In the genomic region with DNA sequence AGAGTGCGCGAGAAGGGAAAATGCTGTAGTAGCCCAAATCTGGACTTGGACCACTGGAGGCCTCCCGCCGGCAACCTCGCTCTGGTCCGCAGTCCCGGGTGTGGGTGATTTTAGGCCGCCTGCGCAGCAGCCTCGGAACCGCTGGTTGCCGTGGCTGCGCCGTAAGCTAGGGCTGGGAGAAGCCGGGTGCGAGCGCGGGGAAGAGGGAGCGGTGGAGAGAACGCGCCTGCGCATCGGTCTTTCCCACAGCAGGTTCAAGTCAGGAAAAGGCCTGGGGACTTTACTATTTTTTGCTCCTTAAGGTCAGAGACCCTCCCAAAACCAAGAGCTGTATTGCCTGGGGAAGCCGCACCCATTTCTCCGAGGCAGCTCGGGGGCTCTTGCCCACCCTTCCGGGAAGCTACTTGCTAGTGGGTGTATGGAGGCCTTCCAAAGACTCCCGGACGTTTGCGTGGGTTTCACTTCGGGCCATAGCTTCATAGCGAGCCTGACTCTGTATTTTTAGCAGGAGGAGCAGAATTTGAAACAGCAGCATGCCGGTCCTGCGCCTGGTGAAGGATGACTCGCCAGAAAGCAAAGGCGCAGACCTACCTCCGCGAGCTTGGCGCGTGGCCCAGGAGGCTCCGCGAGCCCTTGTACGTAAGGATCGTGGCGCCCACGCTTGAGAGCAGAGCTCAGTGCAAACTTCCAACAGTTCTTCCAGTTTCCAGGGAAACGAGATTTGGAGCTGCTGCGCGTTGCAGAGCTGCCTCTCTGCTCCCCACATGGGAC, we compare ENCODE assay signal across 8 mouse cellular contexts. TPM values are rescaled to one million over a fixed set of nuclear protein-coding genes. Genes with fewer than 3 reads are reported as not detected.
DNase-seq lines count a peak whose midpoint lies in the region; ATAC-seq and TF ChIP-seq lines count a peak whose summit lies in the region.

No protein-coding gene starts in this region.

- peak overlapping the region; percentile 96 for H3K4me2 ChIP-seq in embryonic facial prominence, embryonic 13.5 days
- H3K4me2 ChIP-seq in heart, embryonic 15.5 days, result peak overlapping the region; percentile 99
- H3K4me2 ChIP-seq in liver, embryonic 14.5 days (ENCODE audit: low read depth), result peak overlapping the region; percentile 44
- H3K4me2 ChIP-seq in neural tube, embryonic 11.5 days (ENCODE audit: low read depth), result peak overlapping the region; percentile 44

- H3K36me3 ChIP-seq in embryonic facial prominence, embryonic 13.5 days, result no peaks in the 10 kb centered on the region
- no peaks in the 10 kb centered on the region for H3K36me3 ChIP-seq in heart, embryonic 15.5 days
- no peaks in the 10 kb centered on the region for H3K36me3 ChIP-seq in liver, embryonic 14.5 days (replicated peaks; ENCODE audit: control insufficient read depth, insufficient read depth, low read depth)
- no peaks in the 10 kb centered on the region for H3K36me3 ChIP-seq in neural tube, embryonic 11.5 days (ENCODE audit: control insufficient read depth, insufficient read depth, low read length)

- H3K4me3 ChIP-seq in embryonic facial prominence, embryonic 13.5 days, result peak overlapping the region; percentile 56
- peak overlapping the region; percentile 60 for H3K4me3 ChIP-seq in heart, embryonic 15.5 days
- H3K4me3 ChIP-seq in liver, embryonic 14.5 days (ENCODE audit: insufficient read depth in 1 of 2, low read depth in 2 of 2, low read length in 2 of 2), result peak overlapping the region; percentile 18 to 25
- peak overlapping the region; percentile 26 for H3K4me3 ChIP-seq in neural tube, embryonic 11.5 days (ENCODE audit: low read depth, low read length)

- TF ChIP-seq EP300 in liver, embryonic 14.5 days (IDR thresholded peaks at IDR 0.05; ENCODE audit: low read depth), result no peak

- peaks cover 30% of the 10 kb centered on the region for H3K4me1 ChIP-seq in embryonic facial prominence, embryonic 13.5 days
- H3K4me1 ChIP-seq in heart, embryonic 15.5 days (replicated peaks), result peaks cover 35% of the 10 kb centered on the region
- no peaks in the 10 kb centered on the region for H3K4me1 ChIP-seq in liver, embryonic 14.5 days (replicated peaks; ENCODE audit: control insufficient read depth in 2 of 2, insufficient read depth in 2 of 2, low read length in 1 of 2)
- H3K4me1 ChIP-seq in neural tube, embryonic 11.5 days (ENCODE audit: control insufficient read depth, insufficient read depth, low read length), result peaks cover 17% of the 10 kb centered on the region

- H3K9me3 ChIP-seq in embryonic facial prominence, embryonic 13.5 days, result no peaks in the 10 kb centered on the region
- H3K9me3 ChIP-seq in heart, embryonic 15.5 days (replicated peaks), result no peaks in the 10 kb centered on the region
- H3K9me3 ChIP-seq in liver, embryonic 14.5 days (ENCODE audit: control insufficient read depth, low read length), result no peaks in the 10 kb centered on the region
- no peaks in the 10 kb centered on the region for H3K9me3 ChIP-seq in neural tube, embryonic 11.5 days (ENCODE audit: control insufficient read depth, low read length)

- under 1% methylated on average over 49 of the region's 49 CpGs for WGBS in embryonic facial prominence, embryonic 13.5 days
- under 1% methylated on average over 49 of the region's 49 CpGs for WGBS in heart, embryonic 15.5 days
- under 1% methylated on average over 49 of the region's 49 CpGs for WGBS in liver, embryonic 14.5 days (ENCODE audit: insufficient replicate concordance)
- under 1% methylated on average over 49 of the region's 49 CpGs for WGBS in neural tube, embryonic 11.5 days

- no peak overlapping the region for H3K9ac ChIP-seq in embryonic facial prominence, embryonic 13.5 days
- H3K9ac ChIP-seq in heart, embryonic 15.5 days, result 0 out of 2 replicates have a peak overlapping the region, but pooled peaks have one; percentile 1
- H3K9ac ChIP-seq in liver, embryonic 14.5 days (replicated peaks), result no peak overlapping the region
- H3K9ac ChIP-seq in neural tube, embryonic 11.5 days (ENCODE audit: low read length), result no peak overlapping the region

- peak; percentile 73 for DNase-seq in 416B (ENCODE audit: low read depth)
- peak; percentile 62 for DNase-seq in adrenal gland, postnatal 14 days
- peak; percentile 40 to 53 for DNase-seq in kidney, postnatal 4 days
- no peak for DNase-seq in liver, embryonic 14.5 days (ENCODE audit: low read depth in 3 of 3, low spot score in 3 of 3)
- peak; percentile 46 for DNase-seq in neural tube, embryonic 11.5 days (ENCODE audit: low spot score)

- TF ChIP-seq CTCF in liver, embryonic 14.5 days (IDR thresholded peaks at IDR 0.05; ENCODE audit: low read depth), result no peak

- H3K27me3 ChIP-seq in embryonic facial prominence, embryonic 13.5 days, result peaks cover 97% of the 10 kb centered on the region
- peaks cover 94% of the 10 kb centered on the region for H3K27me3 ChIP-seq in heart, embryonic 15.5 days
- H3K27me3 ChIP-seq in liver, embryonic 14.5 days (ENCODE audit: control insufficient read depth, insufficient read depth, low read length), result peaks cover 82% of the 10 kb centered on the region
- H3K27me3 ChIP-seq in neural tube, embryonic 11.5 days (ENCODE audit: control insufficient read depth, insufficient read depth, low read length), result peaks cover 74% of the 10 kb centered on the region

- no peak overlapping the region for H3K27ac ChIP-seq in embryonic facial prominence, embryonic 13.5 days
- H3K27ac ChIP-seq in heart, embryonic 15.5 days, result no peak overlapping the region
- no peak overlapping the region for H3K27ac ChIP-seq in liver, embryonic 14.5 days
- no peak overlapping the region for H3K27ac ChIP-seq in neural tube, embryonic 11.5 days (ENCODE audit: low read depth, low read length)

- no peak for ATAC-seq in embryonic facial prominence, embryonic 13.5 days (ENCODE audit: insufficient number of reproducible peaks, insufficient read depth, low FRiP score, low TSS enrichment, low read depth)
- no peak for ATAC-seq in heart, embryonic 15.5 days (replicated peaks; ENCODE audit: insufficient number of reproducible peaks, insufficient read depth, low FRiP score, low read depth)
- no peak for ATAC-seq in liver, embryonic 14.5 days (ENCODE audit: insufficient read depth)
- ATAC-seq in neural tube, embryonic 11.5 days (ENCODE audit: insufficient read depth, low FRiP score, low TSS enrichment), result no peak
- ATAC-seq in monocyte, adult 5-6 weeks (replicated peaks; ENCODE audit: insufficient number of reproducible peaks, low FRiP score, low TSS enrichment, poor library complexity, severe bottlenecking), result no peak

RNA-seq across cellular contexts. Expression of gene Gm42517, which starts 1.3 kb away (rescaled TPM):
- total RNA-seq in adrenal gland, postnatal 14 days (2021), result 0.19 and 0.37 TPM in 2 replicates
- 0.11 TPM in 1 of 2 replicates, not detected in the other for polyA plus RNA-seq in embryonic facial prominence, embryonic 13.5 days (2015; fragmentation: Nextera tagmentation; extraction: Ambion mirVana)
- not detected in 2 replicates for polyA plus RNA-seq in heart, embryonic 15.5 days (2015; fragmentation: Nextera tagmentation; extraction: Ambion mirVana)
- 0.19 and 0.20 TPM in 2 replicates for polyA plus RNA-seq in liver, embryonic 14.5 days (2012; rRNA removed)
- 0.10 TPM in 1 of 2 replicates, not detected in the other for polyA plus RNA-seq in liver, embryonic 14.5 days (2014; fragmentation: Nextera tagmentation; extraction: Ambion mirVana)
- polyA plus RNA-seq in neural tube, embryonic 11.5 days (2014; fragmentation: Nextera tagmentation; extraction: Ambion mirVana), result 0.26 and 0.28 TPM in 2 replicates
- not detected in 3 replicates for total RNA-seq in monocyte, adult 5-6 weeks (2017)

RNA-seq across cellular contexts. Expression of gene Pde6b, which starts 19.2 kb away (rescaled TPM):
- total RNA-seq in adrenal gland, postnatal 14 days (2021), result not detected in 2 replicates
- 0.36 and 0.62 TPM in 2 replicates for polyA plus RNA-seq in embryonic facial prominence, embryonic 13.5 days (2015; fragmentation: Nextera tagmentation; extraction: Ambion mirVana)
- polyA plus RNA-seq in heart, embryonic 15.5 days (2015; fragmentation: Nextera tagmentation; extraction: Ambion mirVana), result 0.19 and 0.20 TPM in 2 replicates
- polyA plus RNA-seq in liver, embryonic 14.5 days (2012; rRNA removed), result not detected in 2 replicates
- 0.09 TPM in 1 of 2 replicates, not detected in the other for polyA plus RNA-seq in liver, embryonic 14.5 days (2014; fragmentation: Nextera tagmentation; extraction: Ambion mirVana)
- polyA plus RNA-seq in neural tube, embryonic 11.5 days (2014; fragmentation: Nextera tagmentation; extraction: Ambion mirVana), result 0.19 and 0.26 TPM in 2 replicates
- total RNA-seq in monocyte, adult 5-6 weeks (2017), result 1.3 TPM in 1 of 3 replicates, not detected in the others

RNA-seq across cellular contexts. Expression of gene Pigg, which starts 56.6 kb away (rescaled TPM):
- 8.7 and 9.7 TPM in 2 replicates for total RNA-seq in adrenal gland, postnatal 14 days (2021)
- polyA plus RNA-seq in embryonic facial prominence, embryonic 13.5 days (2015; fragmentation: Nextera tagmentation; extraction: Ambion mirVana), result 5.0 and 5.4 TPM in 2 replicates
- 5.3 and 5.7 TPM in 2 replicates for polyA plus RNA-seq in heart, embryonic 15.5 days (2015; fragmentation: Nextera tagmentation; extraction: Ambion mirVana)
- 2.3 and 2.6 TPM in 2 replicates for polyA plus RNA-seq in liver, embryonic 14.5 days (2012; rRNA removed)
- polyA plus RNA-seq in liver, embryonic 14.5 days (2014; fragmentation: Nextera tagmentation; extraction: Ambion mirVana), result 1.1 and 1.2 TPM in 2 replicates
- 2.5 and 3.6 TPM in 2 replicates for polyA plus RNA-seq in neural tube, embryonic 11.5 days (2014; fragmentation: Nextera tagmentation; extraction: Ambion mirVana)
- 3.9 to 6.4 TPM (median 5.5 TPM) in 3 replicates for total RNA-seq in monocyte, adult 5-6 weeks (2017)

Comparison
In these comparisons a context has a peak if more than half of its experiments do, and no peak if none do; other contexts are left out.
1. DNase-seq: peak in 416B (single experiment), adrenal gland, postnatal 14 days (single experiment), kidney, postnatal 4 days (2 of 2) and neural tube, embryonic 11.5 days (single experiment); none in liver, embryonic 14.5 days (0 of 3).
2. H3K4me2 ChIP-seq: peak in every context shown above with its lines; median percentile 99 in heart, embryonic 15.5 days; 96 in embryonic facial prominence, embryonic 13.5 days; 44 in liver, embryonic 14.5 days; 44 in neural tube, embryonic 11.5 days.
3. Peak in every context shown above with its lines, with median percentiles within 50 percentile points of each other: H3K4me3 ChIP-seq.